Mouse (Mus musculus): Measurements from ENCODE around the gene Kif16b.

GRCm38 (mm10) chr2:142712727-142713126 is 188.6 kb downstream of the Kif16b start:
- no peak for TF ChIP-seq POLR2A (IDR thresholded peaks at IDR 0.05; ENCODE audit: borderline replicate concordance, control insufficient read depth, low read depth, low read length)
- no peak for TF ChIP-seq CTCF (IDR thresholded peaks at IDR 0.05; ENCODE audit: control insufficient read depth, insufficient read depth, low read length)

All from bone marrow, adult 2 months (tissue).